Mouse (Mus musculus) layer of hippocampus, adult 8-10 months (tissue): ENCODE measurements around the gene Krtap29-1. TPM values are rescaled to one million over a fixed set of nuclear protein-coding genes. Genes with fewer than 3 reads are reported as not detected.

Source experiments
- DNase-seq, 2 experiments: peaks; one replicate each; pipeline ENCODE4 v3.0.0; 2022; ENCODE audit warnings: low spot score in 2 of 2
- total RNA-seq, 4 experiments: library from RNA; stranded (reverse); gene quantifications; 2 replicates each; pipeline ENCODE4 v1.2.4; 2022

Krtap29-1 gene
- total RNA-seq, 4 experiments from 2014 or later = not detected

DNA sequence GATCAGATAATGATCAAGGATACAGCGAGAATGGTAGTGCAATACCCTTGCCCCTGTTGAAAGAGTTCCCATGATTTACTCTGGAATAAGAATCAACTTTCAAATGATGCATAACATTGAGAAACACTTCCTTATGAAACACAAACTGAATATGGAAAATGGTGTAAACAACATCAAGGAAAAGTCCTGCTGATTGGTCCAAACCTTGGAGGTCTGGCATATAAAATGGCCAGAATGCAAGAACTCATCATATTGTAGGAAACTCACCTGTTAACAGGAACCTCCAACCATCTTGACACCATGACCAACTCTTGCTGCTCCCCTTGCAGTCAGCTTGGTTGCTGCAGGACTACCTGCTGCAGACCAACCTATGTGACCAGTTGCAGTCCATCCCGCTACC, 30.7 kb downstream of the Krtap29-1 start, which contains the start of gene Krtap9-5:
Gene Krtap9-5 (plus strand): TSS at position 301 of the 400 bp plus-strand sequence.
- no peak for DNase-seq

DNA sequence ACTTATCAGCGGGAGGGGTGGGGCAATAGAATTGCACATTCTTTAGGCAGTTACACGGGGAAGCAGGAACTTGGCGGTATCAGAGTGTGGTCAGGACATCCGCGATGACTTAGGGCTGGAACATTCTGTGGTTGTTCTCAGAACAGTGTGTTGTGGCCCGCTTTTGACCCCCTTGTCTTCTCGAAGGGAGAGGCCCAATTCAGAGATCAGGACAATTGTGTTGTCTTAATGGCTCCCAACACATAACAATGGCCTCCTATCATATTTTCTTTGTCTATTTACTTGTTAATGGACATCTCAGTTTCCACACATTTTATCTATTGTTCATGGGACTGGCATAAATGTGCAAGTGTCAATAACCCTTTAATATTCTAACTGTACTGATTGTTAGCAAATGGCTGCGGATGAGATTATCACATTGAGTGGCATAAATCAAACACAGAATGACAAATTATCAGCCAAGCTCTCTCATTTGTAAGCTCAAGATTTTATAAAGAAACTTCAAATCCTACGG, 41.0 kb downstream of the Krtap29-1 start:
- no peak for DNase-seq

- no peak for DNase-seq
Measured at GRCm38 (mm10) chr11:99935991-99936390, 42.9 kb downstream of the Krtap29-1 start, which contains the start of gene Krtap31-2. Gene Krtap31-2 (plus strand): TSS chr11:99936291.

Other genes starting within 250 kb of the Krtap29-1 start
- not detected for gene Gm14180, start 244.8 kb downstream of the Krtap29-1 start, total RNA-seq
- gene Gm11595, start 206.1 kb downstream of the Krtap29-1 start, total RNA-seq = not detected
- not detected for gene Krtap4-8, start 198.3 kb downstream of the Krtap29-1 start, total RNA-seq
- not detected for gene Krtap4-9, start 193.9 kb downstream of the Krtap29-1 start, total RNA-seq
- not detected for gene Gm11596, start 185.6 kb downstream of the Krtap29-1 start, total RNA-seq
- gene Gm11569, start 180.1 kb downstream of the Krtap29-1 start, total RNA-seq = not detected
- gene Gm11554, start 174.6 kb downstream of the Krtap29-1 start, total RNA-seq = not detected
- gene Krtap4-13, start 169.2 kb downstream of the Krtap29-1 start, total RNA-seq = not detected
- gene Gm11564, start 163.4 kb downstream of the Krtap29-1 start, total RNA-seq = not detected
- gene 2300003K06Rik, start 141.0 kb downstream of the Krtap29-1 start, total RNA-seq = not detected
- gene Krtap4-16, start 127.4 kb downstream of the Krtap29-1 start, total RNA-seq = not detected
- not detected for gene Gm11568, start 121.1 kb downstream of the Krtap29-1 start, total RNA-seq
- not detected for gene Gm11559, start 114.6 kb downstream of the Krtap29-1 start, total RNA-seq
- not detected for gene Krtap9-1, start 105.7 kb downstream of the Krtap29-1 start, total RNA-seq
- gene Gm11567, start 99.9 kb downstream of the Krtap29-1 start, total RNA-seq = not detected
- not detected for gene Krtap31-1, start 71.1 kb downstream of the Krtap29-1 start, total RNA-seq
- gene Gm11565, start 64.3 kb downstream of the Krtap29-1 start, total RNA-seq = not detected
- gene Krtap31-2, start 42.8 kb downstream of the Krtap29-1 start, total RNA-seq = not detected
- not detected for gene Krtap9-5, start 30.6 kb downstream of the Krtap29-1 start, total RNA-seq
- not detected for gene Krtap16-1, start 7.5 kb upstream of the Krtap29-1 start, total RNA-seq
- not detected for gene Krtap17-1, start 14.9 kb upstream of the Krtap29-1 start, total RNA-seq
- gene Krt33a, start 37.2 kb upstream of the Krtap29-1 start, total RNA-seq = not detected
- gene Krt33b, start 50.8 kb upstream of the Krtap29-1 start, total RNA-seq = not detected
- gene Krt34, start 62.5 kb upstream of the Krtap29-1 start, total RNA-seq = not detected
- gene Krt31, start 71.5 kb upstream of the Krtap29-1 start, total RNA-seq = not detected
- gene Krt32, start 109.2 kb upstream of the Krtap29-1 start, total RNA-seq = not detected
- gene Krt35, start 117.2 kb upstream of the Krtap29-1 start, total RNA-seq = not detected
- gene Krt36, start 126.6 kb upstream of the Krtap29-1 start, total RNA-seq = not detected
- not detected for gene Krt13, start 142.5 kb upstream of the Krtap29-1 start, total RNA-seq
- 1 to 10 TPM in 1 of 4 experiments, under 1 TPM in 2, not detected in 1; 0.29 to 1.4 (median 0.60) TPM for gene Krt15, start 156.9 kb upstream of the Krtap29-1 start, total RNA-seq
- gene Krt19, start 169.6 kb upstream of the Krtap29-1 start, total RNA-seq = under 1 TPM in 3 of 4 experiments, not detected in 1; 0.22 to 0.59 (median 0.43) TPM
- gene Krt9, start 214.2 kb upstream of the Krtap29-1 start, total RNA-seq = 1 to 10 TPM; 3.4 to 5.7 (median 3.8) TPM
- not detected for gene Krt14, start 228.5 kb upstream of the Krtap29-1 start, total RNA-seq